Mouse (Mus musculus): ENCODE results near the gene Garem2. TPM values are rescaled to one million over a fixed set of nuclear protein-coding genes. Genes with fewer than 3 reads are reported as not detected.

Garem2 gene
- total and polyA plus RNA-seq, 2 experiments from 2014 or later = 0.14 TPM; not detected in 1

DNA sequence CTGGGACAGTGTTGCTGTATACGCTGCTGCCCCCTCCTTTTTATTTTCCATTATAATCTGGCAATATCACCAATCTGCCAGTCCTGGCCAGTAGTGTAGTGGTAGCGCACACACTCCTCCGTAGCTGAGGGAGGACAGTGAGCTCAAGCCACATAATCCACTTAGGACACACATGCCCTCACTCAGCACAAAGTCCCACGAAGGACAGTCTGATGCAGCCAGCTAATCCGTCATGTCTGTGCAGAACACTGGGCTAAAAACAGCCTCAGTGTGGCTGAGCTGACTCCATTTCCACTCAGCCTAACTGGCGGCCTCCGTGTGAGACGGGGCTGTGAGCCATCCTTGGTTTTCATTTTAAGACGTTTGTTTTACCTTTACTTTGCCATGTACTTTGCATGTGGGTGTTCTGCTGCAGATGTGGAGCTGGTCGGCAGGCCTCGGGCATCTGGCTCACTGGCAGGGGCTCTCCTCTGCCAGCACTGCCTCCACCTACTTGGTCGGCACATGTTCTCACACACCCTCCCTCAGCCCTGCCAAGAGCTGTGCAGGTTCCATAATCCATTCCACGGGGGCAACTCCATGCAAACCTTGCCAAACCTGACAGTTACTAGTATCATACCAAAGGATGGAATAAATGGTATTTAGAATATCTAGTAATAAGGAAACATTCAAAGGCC, 23.1 kb downstream of the Garem2 start:
- H3K36me3 ChIP-seq (replicated peaks; ENCODE audit: control insufficient read depth, insufficient read depth, low read length) = peaks cover 95% of the 10 kb centered on the region
- no peak overlapping the region for H3K9ac ChIP-seq (replicated peaks; ENCODE audit: low read depth, low read length)
- no peak for DNase-seq (ENCODE audit: low spot score)
- H3K27ac ChIP-seq (ENCODE audit: low read depth) = no peak overlapping the region
- no peak overlapping the region for H3K4me3 ChIP-seq (ENCODE audit: low read depth, low read length)
- H3K27me3 ChIP-seq (ENCODE audit: control insufficient read depth, insufficient read depth, low read length) = no peaks in the 10 kb centered on the region
- 81% methylated on average over 13 of the region's 13 CpGs for WGBS
- no peak for TF ChIP-seq EP300 (IDR thresholded peaks at IDR 0.05; ENCODE audit: low read depth)
- TF ChIP-seq CTCF (IDR thresholded peaks at IDR 0.05; ENCODE audit: low read depth) = no peak
- H3K4me1 ChIP-seq (ENCODE audit: control insufficient read depth, insufficient read depth) = no peaks in the 10 kb centered on the region
- H3K4me2 ChIP-seq (ENCODE audit: low read depth, low read length) = no peak overlapping the region
- H3K9me3 ChIP-seq (replicated peaks; ENCODE audit: control insufficient read depth, low read length) = no peaks in the 10 kb centered on the region
- ATAC-seq (ENCODE audit: insufficient read depth, low read depth) = no peak

DNA sequence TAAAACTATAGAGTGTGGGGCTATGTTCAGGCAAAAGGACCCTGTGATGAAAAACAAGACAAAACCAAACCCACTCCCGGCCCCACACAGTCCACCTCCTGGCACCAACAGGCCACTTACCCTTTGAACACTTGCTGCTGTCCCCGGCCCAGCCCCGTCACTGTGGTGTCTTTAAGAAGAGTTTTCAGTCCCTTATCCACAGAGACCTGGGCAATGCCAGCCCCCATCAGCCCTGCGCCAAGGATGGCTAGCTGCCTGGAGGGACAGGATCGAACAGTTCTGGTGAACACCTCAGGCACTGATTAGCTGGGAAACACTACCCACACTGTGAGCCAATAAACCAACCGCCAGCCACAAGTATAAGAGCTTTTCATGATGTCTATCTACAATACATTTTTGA, 23.7 kb downstream of the Garem2 start:
- peaks cover 95% of the 10 kb centered on the region for H3K36me3 ChIP-seq (replicated peaks; ENCODE audit: control insufficient read depth, insufficient read depth, low read length)
- H3K27me3 ChIP-seq (ENCODE audit: control insufficient read depth, insufficient read depth, low read length) = no peaks in the 10 kb centered on the region
- no peak overlapping the region for H3K9ac ChIP-seq (replicated peaks; ENCODE audit: low read depth, low read length)
- no peak for TF ChIP-seq EP300 (IDR thresholded peaks at IDR 0.05; ENCODE audit: low read depth)
- TF ChIP-seq CTCF (IDR thresholded peaks at IDR 0.05; ENCODE audit: low read depth) = no peak
- 93% methylated on average over 6 of the region's 6 CpGs for WGBS
- H3K9me3 ChIP-seq (replicated peaks; ENCODE audit: control insufficient read depth, low read length) = no peaks in the 10 kb centered on the region
- H3K4me1 ChIP-seq (ENCODE audit: control insufficient read depth, insufficient read depth) = no peaks in the 10 kb centered on the region
- no peak overlapping the region for H3K4me3 ChIP-seq (ENCODE audit: low read depth, low read length)
- H3K4me2 ChIP-seq (ENCODE audit: low read depth, low read length) = no peak overlapping the region
- no peak overlapping the region for H3K27ac ChIP-seq (ENCODE audit: low read depth)
- ATAC-seq (ENCODE audit: insufficient read depth, low read depth) (no peak), DNase-seq (ENCODE audit: low spot score) (no peak)

DNA sequence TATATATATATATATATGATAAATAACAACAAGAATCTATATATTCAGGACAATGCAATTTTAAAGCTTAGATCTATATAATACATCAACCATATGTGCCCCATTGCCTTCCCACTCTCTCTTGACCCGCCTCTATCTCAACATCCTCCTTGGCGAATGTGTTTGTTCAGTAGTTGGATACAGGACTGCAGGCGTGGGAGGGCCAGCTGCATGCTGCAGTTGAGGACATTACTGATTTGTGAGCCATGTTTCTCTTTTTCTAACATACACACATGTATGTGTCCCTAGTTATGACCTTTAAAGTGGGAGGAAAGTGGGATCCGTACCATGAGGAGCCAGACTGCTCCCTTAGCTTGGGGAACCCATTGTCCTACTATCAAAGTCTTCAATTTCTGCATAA, 26.3 kb downstream of the Garem2 start:
- no peak overlapping the region for H3K9ac ChIP-seq (replicated peaks; ENCODE audit: low read depth, low read length)
- H3K27ac ChIP-seq (ENCODE audit: low read depth) = no peak overlapping the region
- WGBS = 86% methylated on average over 4 of the region's 4 CpGs
- H3K36me3 ChIP-seq (replicated peaks; ENCODE audit: control insufficient read depth, insufficient read depth, low read length) = peaks cover 95% of the 10 kb centered on the region
- H3K4me2 ChIP-seq (ENCODE audit: low read depth, low read length) = no peak overlapping the region
- no peaks in the 10 kb centered on the region for H3K27me3 ChIP-seq (ENCODE audit: control insufficient read depth, insufficient read depth, low read length)
- TF ChIP-seq EP300 (IDR thresholded peaks at IDR 0.05; ENCODE audit: low read depth) (no peak), CTCF (IDR thresholded peaks at IDR 0.05; ENCODE audit: low read depth) (no peak)
- H3K9me3 ChIP-seq (replicated peaks; ENCODE audit: control insufficient read depth, low read length) = no peaks in the 10 kb centered on the region
- H3K4me1 ChIP-seq (ENCODE audit: control insufficient read depth, insufficient read depth) = no peaks in the 10 kb centered on the region
- no peak overlapping the region for H3K4me3 ChIP-seq (ENCODE audit: low read depth, low read length)
- DNase-seq (ENCODE audit: low spot score) (no peak), ATAC-seq (ENCODE audit: insufficient read depth, low read depth) (no peak)

DNA sequence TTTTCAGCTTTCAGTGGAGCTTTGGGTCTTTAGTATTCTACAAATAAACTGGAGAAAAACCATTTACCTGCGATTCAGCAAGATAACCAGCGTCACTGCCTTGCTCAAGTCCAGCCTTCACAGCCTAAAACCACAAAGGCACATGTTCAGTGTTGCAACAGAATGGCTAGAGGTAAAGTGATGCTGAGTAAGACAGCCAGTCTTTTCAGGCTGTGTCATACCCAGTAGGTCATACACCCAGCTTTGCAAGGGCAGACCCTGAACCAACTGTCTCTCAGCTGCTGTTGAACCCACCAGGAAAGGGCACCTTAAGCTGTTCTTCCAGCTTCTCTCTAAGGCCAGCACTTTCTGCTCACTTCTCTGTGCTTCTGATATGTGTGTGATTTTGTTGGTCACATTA, 27.2 kb downstream of the Garem2 start:
- no peaks in the 10 kb centered on the region for H3K9me3 ChIP-seq (replicated peaks; ENCODE audit: control insufficient read depth, low read length)
- H3K27me3 ChIP-seq (ENCODE audit: control insufficient read depth, insufficient read depth, low read length) = no peaks in the 10 kb centered on the region
- no peak overlapping the region for H3K4me2 ChIP-seq (ENCODE audit: low read depth, low read length)
- no peak overlapping the region for H3K4me3 ChIP-seq (ENCODE audit: low read depth, low read length)
- peaks cover 92% of the 10 kb centered on the region for H3K36me3 ChIP-seq (replicated peaks; ENCODE audit: control insufficient read depth, insufficient read depth, low read length)
- no peak for DNase-seq (ENCODE audit: low spot score)
- no peak for ATAC-seq (ENCODE audit: insufficient read depth, low read depth)
- WGBS = 90% methylated on average over 2 of the region's 2 CpGs
- H3K9ac ChIP-seq (replicated peaks; ENCODE audit: low read depth, low read length) = no peak overlapping the region
- no peak overlapping the region for H3K27ac ChIP-seq (ENCODE audit: low read depth)
- TF ChIP-seq EP300 (IDR thresholded peaks at IDR 0.05; ENCODE audit: low read depth) (no peak), CTCF (IDR thresholded peaks at IDR 0.05; ENCODE audit: low read depth) (no peak)
- H3K4me1 ChIP-seq (ENCODE audit: control insufficient read depth, insufficient read depth) = no peaks in the 10 kb centered on the region

DNA sequence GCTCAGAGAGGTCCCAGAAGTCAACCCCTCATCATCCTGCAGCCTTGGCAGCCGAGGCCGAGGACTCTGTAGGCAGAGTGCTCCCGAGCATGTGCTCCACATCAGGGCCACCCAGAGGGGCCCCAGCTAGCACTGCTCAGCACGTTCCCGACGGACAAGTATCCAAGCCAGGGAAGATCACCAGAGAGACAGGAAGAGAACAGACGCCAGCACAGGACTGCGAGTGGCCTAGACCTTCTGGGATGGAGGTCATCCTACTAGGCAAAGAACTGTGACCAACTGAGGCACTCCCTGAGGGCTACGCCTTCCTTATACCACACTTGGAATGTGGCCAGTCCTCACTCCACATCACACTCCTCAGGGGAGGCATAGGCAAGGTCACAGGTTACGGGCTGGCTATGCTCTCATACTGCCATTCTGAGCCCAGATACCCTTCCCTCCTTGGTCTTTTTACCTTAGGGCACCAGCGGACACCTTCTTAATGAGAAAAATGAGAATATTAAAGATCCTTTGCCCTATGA, 30.8 kb downstream of the Garem2 start:
- H3K4me3 ChIP-seq (ENCODE audit: low read depth, low read length) = no peak overlapping the region

DNA sequence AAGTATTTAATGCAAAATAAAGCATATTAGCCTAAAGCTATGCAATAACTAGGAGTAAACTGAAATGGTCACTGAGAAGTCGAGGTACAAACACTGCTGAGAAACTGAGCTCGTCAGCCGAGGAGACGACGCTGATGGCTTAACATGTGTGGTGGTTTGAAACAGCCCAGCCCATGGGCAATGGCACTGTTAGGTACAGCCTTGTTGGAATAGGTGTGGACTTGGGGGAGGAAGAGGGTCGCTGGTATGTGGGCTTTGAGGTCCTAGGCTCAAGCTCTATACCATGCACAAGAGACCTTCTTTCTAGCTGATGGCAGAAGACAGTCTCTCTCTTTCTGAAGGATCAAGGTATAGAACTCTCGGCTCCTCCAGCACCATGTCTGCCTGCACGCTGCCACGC, 32.3 kb downstream of the Garem2 start:
- DNase-seq (ENCODE audit: low spot score) (no peak), ATAC-seq (ENCODE audit: insufficient read depth, low read depth) (no peak)
- TF ChIP-seq EP300 (IDR thresholded peaks at IDR 0.05; ENCODE audit: low read depth) = no peak
- TF ChIP-seq CTCF (IDR thresholded peaks at IDR 0.05; ENCODE audit: low read depth) = no peak
- Histone ChIP-seq H3K36me3 (replicated peaks; ENCODE audit: control insufficient read depth, insufficient read depth, low read length) (peaks cover 91% of the 10 kb centered on the region), H3K9me3 (replicated peaks; ENCODE audit: control insufficient read depth, low read length) (no peaks in the 10 kb centered on the region), H3K9ac (replicated peaks; ENCODE audit: low read depth, low read length) (no peak overlapping the region), H3K4me3 (ENCODE audit: low read depth, low read length) (no peak overlapping the region), H3K27me3 (ENCODE audit: control insufficient read depth, insufficient read depth, low read length) (no peaks in the 10 kb centered on the region), H3K4me2 (ENCODE audit: low read depth, low read length) (no peak overlapping the region), H3K27ac (ENCODE audit: low read depth) (no peak overlapping the region), H3K4me1 (ENCODE audit: control insufficient read depth, insufficient read depth) (no peaks in the 10 kb centered on the region)
- WGBS = 90% methylated on average over 9 of the region's 9 CpGs

More for the DNA sequence above, 30.8 kb downstream of the Garem2 start:
- no peak overlapping the region for H3K4me2 ChIP-seq (ENCODE audit: low read depth, low read length)
- no peak overlapping the region for H3K9ac ChIP-seq (replicated peaks; ENCODE audit: low read depth, low read length)
- no peaks in the 10 kb centered on the region for H3K9me3 ChIP-seq (replicated peaks; ENCODE audit: control insufficient read depth, low read length)
- TF ChIP-seq CTCF (IDR thresholded peaks at IDR 0.05; ENCODE audit: low read depth) (no peak), EP300 (IDR thresholded peaks at IDR 0.05; ENCODE audit: low read depth) (no peak)
- H3K27me3 ChIP-seq (ENCODE audit: control insufficient read depth, insufficient read depth, low read length) = no peaks in the 10 kb centered on the region
- 88% methylated on average over 11 of the region's 11 CpGs for WGBS
- DNase-seq (ENCODE audit: low spot score) (no peak), ATAC-seq (ENCODE audit: insufficient read depth, low read depth) (no peak)
- no peaks in the 10 kb centered on the region for H3K4me1 ChIP-seq (ENCODE audit: control insufficient read depth, insufficient read depth)
- H3K27ac ChIP-seq (ENCODE audit: low read depth) = no peak overlapping the region
- peaks cover 89% of the 10 kb centered on the region for H3K36me3 ChIP-seq (replicated peaks; ENCODE audit: control insufficient read depth, insufficient read depth, low read length)

Data from heart, postnatal 0 days (tissue).